Mouse (Mus musculus): Measurements from ENCODE around the gene Gm28042. TPM values are rescaled to one million over a fixed set of nuclear protein-coding genes. Genes with fewer than 3 reads are reported as not detected.

Gm28042 gene
- polyA plus RNA-seq, 1 experiment from 2014 or later, result 3.2 TPM

DNA sequence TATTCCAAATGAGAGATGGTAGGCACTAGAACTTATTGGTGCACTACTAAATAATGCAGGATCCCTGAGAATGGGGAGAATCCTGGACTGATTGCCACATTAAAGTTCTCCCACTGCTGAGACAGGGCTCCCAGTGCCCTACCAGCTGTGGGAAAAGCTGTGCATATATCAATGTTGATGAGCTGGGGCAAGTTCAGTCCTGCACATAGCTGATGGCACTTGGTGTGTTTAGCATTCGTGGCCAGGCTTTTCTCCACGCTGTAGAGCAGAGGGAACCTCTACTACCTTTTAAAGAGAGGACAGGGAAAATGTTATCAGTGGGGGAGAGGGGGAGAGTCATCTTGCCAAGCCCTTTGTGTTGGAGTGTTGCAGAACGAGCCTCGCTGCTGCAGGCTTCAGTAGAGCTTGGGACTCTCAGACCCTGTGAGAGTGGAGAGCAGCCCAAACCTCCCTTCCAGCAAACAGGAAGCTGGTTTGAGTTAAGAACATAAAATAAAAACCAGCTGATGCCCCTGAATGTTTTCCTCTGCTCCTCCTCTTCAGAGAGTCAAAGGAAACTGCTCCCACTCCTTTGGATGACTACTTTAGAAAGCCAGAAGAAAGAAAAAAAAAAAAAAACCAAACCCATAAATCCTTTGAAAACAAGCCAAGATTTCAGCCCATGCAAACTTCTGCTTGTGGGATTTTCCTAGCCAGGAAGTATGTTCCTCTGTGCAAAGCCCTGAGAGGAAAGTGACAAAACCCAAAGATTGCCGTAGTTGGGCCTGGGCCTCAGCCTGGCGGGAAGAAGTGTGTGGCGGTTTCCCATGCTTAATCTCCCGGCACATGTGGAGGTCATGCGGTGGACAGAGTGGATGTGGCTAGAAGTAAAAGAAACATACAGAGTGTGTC, 31.7 kb upstream of the Gm28042 start:
- peak; percentile 49 for ATAC-seq (ENCODE audit: insufficient number of reproducible peaks, low FRiP score)
- 0 out of 2 replicates have a peak, but pooled peaks cover 2% of the 10 kb centered on the region for H3K36me3 ChIP-seq
- WGBS, result 35% methylated on average over 9 of the region's 9 CpGs
- no peaks in the 10 kb centered on the region for H3K27me3 ChIP-seq (replicated peaks)
- no peak overlapping the region for H3K4me3 ChIP-seq
- H3K4me2 ChIP-seq, result no peak overlapping the region
- H3K4me1 ChIP-seq (replicated peaks), result peaks cover 26% of the 10 kb centered on the region
- H3K27ac ChIP-seq (ENCODE audit: poor library complexity, severe bottlenecking), result peak overlapping the region; percentile 72
- no peaks in the 10 kb centered on the region for H3K9me3 ChIP-seq (replicated peaks)
- no peak overlapping the region for H3K9ac ChIP-seq

GRCm38 (mm10) chr2:119997354-119997753, 29.9 kb upstream of the Gm28042 start:
- Histone ChIP-seq H3K9me3 (replicated peaks) (no peaks in the 10 kb centered on the region), H3K27me3 (replicated peaks) (no peaks in the 10 kb centered on the region), H3K27ac (ENCODE audit: poor library complexity, severe bottlenecking) (no peak overlapping the region), H3K36me3 (0 out of 2 replicates have a peak, but pooled peaks cover 2% of the 10 kb centered on the region), H3K4me3 (no peak overlapping the region), H3K9ac (no peak overlapping the region), H3K4me1 (replicated peaks) (peaks cover 37% of the 10 kb centered on the region), H3K4me2 (no peak overlapping the region)
- ATAC-seq (ENCODE audit: insufficient number of reproducible peaks, low FRiP score), result no peak
- WGBS, result 80% methylated on average over 4 of the region's 4 CpGs

DNA sequence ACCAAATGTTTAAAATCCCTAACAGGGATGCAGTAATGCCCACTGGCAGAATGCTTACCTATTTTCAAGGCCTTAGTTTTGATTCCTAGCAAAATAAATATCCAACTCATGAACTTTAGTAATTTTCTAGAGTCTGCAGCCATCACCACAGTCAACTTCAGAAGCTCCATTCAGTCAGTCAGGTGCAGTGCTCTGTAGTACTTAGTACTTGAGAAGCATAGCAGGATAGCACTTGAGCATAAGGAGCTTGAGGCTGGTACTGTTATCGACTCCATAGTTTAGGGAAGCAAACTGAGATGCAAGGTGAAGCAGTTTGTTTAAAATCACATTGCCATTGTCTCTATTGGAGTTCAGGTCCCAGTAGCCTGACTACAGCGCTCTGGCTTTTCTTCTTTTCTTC, 27.6 kb upstream of the Gm28042 start:
- 0 out of 2 replicates have a peak, but pooled peaks cover 2% of the 10 kb centered on the region for H3K36me3 ChIP-seq
- ATAC-seq (ENCODE audit: insufficient number of reproducible peaks, low FRiP score), result no peak
- H3K4me1 ChIP-seq (replicated peaks), result peaks cover 35% of the 10 kb centered on the region
- H3K9me3 ChIP-seq (replicated peaks), result no peaks in the 10 kb centered on the region
- H3K4me2 ChIP-seq, result no peak overlapping the region
- no peak overlapping the region for H3K4me3 ChIP-seq
- no peaks in the 10 kb centered on the region for H3K27me3 ChIP-seq (replicated peaks)
- 85% methylated on average over 2 of the region's 2 CpGs for WGBS
- no peak overlapping the region for H3K27ac ChIP-seq (ENCODE audit: poor library complexity, severe bottlenecking)
- H3K9ac ChIP-seq, result no peak overlapping the region

GRCm38 (mm10) chr2:120000882-120001584, 26.3 kb upstream of the Gm28042 start:
- peak; percentile 53; the same call in 1 of the 2 replicates for ATAC-seq (ENCODE audit: insufficient number of reproducible peaks, low FRiP score)
- peak overlapping the region; percentile 42; the same call in 1 of the 2 replicates for H3K27ac ChIP-seq (ENCODE audit: poor library complexity, severe bottlenecking)
- H3K4me1 ChIP-seq (replicated peaks), result peaks cover 23% of the 10 kb centered on the region
- H3K27me3 ChIP-seq (replicated peaks), result no peaks in the 10 kb centered on the region
- H3K9ac ChIP-seq, result no peak overlapping the region; the same call in 1 of the 2 replicates
- H3K4me2 ChIP-seq, result no peak overlapping the region
- 0 out of 2 replicates have a peak, but pooled peaks cover 2% of the 10 kb centered on the region for H3K36me3 ChIP-seq
- no peak overlapping the region for H3K4me3 ChIP-seq
- 51% methylated on average over 3 of the region's 3 CpGs for WGBS
- H3K9me3 ChIP-seq (replicated peaks), result no peaks in the 10 kb centered on the region

- no peak overlapping the region for H3K4me3 ChIP-seq
- H3K9me3 ChIP-seq (replicated peaks), result no peaks in the 10 kb centered on the region
- no peaks in the 10 kb centered on the region for H3K27me3 ChIP-seq (replicated peaks)
- ATAC-seq (ENCODE audit: insufficient number of reproducible peaks, low FRiP score), result no peak
- 67% methylated on average over 4 of the region's 4 CpGs for WGBS
- 0 out of 2 replicates have a peak, but pooled peaks cover 2% of the 10 kb centered on the region for H3K36me3 ChIP-seq
- no peak overlapping the region for H3K9ac ChIP-seq
- no peak overlapping the region for H3K4me2 ChIP-seq
- peaks cover 19% of the 10 kb centered on the region for H3K4me1 ChIP-seq (replicated peaks)
- H3K27ac ChIP-seq (ENCODE audit: poor library complexity, severe bottlenecking), result no peak overlapping the region
Measured at GRCm38 (mm10) chr2:120001956-120002355, 25.3 kb upstream of the Gm28042 start.

DNA sequence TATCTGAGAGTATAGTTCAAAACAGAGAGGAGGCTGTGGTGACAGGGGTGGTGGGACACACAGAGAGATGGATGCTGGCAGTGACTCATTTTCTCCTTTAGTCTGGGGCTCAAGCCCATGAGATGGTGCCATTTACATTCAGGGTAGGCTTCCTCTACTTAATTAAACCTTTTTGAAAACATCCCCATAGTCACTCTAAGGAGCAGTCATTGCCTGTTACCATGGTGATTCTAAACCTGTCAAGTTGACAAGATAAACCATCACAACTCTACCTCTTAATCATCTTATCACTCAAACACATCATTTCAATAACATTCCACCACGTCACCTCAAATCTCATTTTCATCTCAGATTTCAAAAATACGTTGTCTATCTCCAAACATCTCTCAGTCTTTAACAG, 23.3 kb upstream of the Gm28042 start:
- H3K9ac ChIP-seq, result no peak overlapping the region
- no peak for ATAC-seq (ENCODE audit: insufficient number of reproducible peaks, low FRiP score)

DNA sequence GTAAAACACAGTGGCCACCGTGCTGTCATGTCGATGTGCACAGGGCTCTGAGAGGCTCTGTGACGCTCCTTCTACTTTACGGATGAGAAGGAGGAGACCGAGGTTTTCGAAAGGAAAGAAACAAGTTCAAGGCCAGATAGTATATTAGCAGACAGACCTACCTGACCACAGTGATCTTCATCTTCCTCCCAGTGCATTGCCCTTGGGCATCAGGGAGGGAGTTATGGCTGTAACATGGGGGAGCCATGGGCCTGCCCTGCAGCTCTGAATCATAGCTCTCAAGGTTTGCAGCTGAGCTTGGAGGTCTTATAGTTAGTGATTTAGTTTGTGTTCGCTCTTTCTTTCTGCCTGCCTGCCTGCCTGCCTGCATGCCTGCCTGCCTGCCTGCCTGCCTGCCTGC, 20.6 kb upstream of the Gm28042 start:
- 91% methylated on average over 7 of the region's 7 CpGs for WGBS
- Histone ChIP-seq H3K4me3 (no peak overlapping the region), H3K4me1 (replicated peaks) (peaks cover 5% of the 10 kb centered on the region; the same call in 1 of the 2 replicates), H3K27me3 (replicated peaks) (no peaks in the 10 kb centered on the region), H3K9me3 (replicated peaks) (no peaks in the 10 kb centered on the region), H3K4me2 (no peak overlapping the region), H3K9ac (no peak overlapping the region), H3K27ac (ENCODE audit: poor library complexity, severe bottlenecking) (no peak overlapping the region), H3K36me3 (no peaks in the 10 kb centered on the region)
- ATAC-seq (ENCODE audit: insufficient number of reproducible peaks, low FRiP score), result no peak

More for the DNA sequence above, 23.3 kb upstream of the Gm28042 start:
- H3K4me2 ChIP-seq, result no peak overlapping the region
- H3K4me1 ChIP-seq (replicated peaks), result peaks cover 18% of the 10 kb centered on the region
- H3K4me3 ChIP-seq, result no peak overlapping the region
- no peak overlapping the region for H3K27ac ChIP-seq (ENCODE audit: poor library complexity, severe bottlenecking)
- no peaks in the 10 kb centered on the region for H3K36me3 ChIP-seq
- WGBS, result 75% methylated on average over 2 of the region's 2 CpGs
- H3K9me3 ChIP-seq (replicated peaks), result no peaks in the 10 kb centered on the region
- H3K27me3 ChIP-seq (replicated peaks), result no peaks in the 10 kb centered on the region

- ATAC-seq (ENCODE audit: insufficient number of reproducible peaks, low FRiP score), result no peak
- WGBS, result 82% methylated on average over 4 of the region's 4 CpGs
Measured at GRCm38 (mm10) chr2:120007680-120008210, 19.5 kb upstream of the Gm28042 start.

DNA sequence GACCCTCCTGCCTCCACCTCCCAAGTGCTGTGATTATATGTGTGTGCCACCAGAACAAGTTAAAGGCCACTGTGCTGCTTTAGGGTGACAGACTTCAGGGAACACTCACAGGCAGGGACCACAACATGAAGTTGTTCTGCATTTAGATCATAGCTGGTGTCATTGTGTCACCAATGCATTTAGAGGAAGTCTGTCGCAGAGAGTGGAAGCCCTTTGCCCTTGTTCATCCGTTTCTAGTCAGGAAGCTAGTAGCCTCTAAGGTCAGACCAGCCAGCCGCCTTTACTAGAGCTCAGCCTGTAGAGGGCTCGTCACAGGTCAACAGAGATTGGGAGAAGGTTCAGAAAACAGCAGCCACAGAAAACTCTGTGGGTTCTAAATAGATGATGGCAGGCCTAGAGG, 18.6 kb upstream of the Gm28042 start:
- Histone ChIP-seq H3K4me3 (no peak overlapping the region), H3K9me3 (replicated peaks) (no peaks in the 10 kb centered on the region), H3K4me1 (replicated peaks) (peaks cover 12% of the 10 kb centered on the region), H3K4me2 (no peak overlapping the region), H3K27ac (ENCODE audit: poor library complexity, severe bottlenecking) (peak overlapping the region; percentile 19; the same call in 1 of the 2 replicates), H3K9ac (no peak overlapping the region), H3K36me3 (no peaks in the 10 kb centered on the region), H3K27me3 (replicated peaks) (no peaks in the 10 kb centered on the region)
- WGBS, result 48% methylated on average over 4 of the region's 4 CpGs
- no peak for ATAC-seq (ENCODE audit: insufficient number of reproducible peaks, low FRiP score)

More at GRCm38 (mm10) chr2:120007680-120008210, 19.5 kb upstream of the Gm28042 start:
- peaks cover 7% of the 10 kb centered on the region for H3K4me1 ChIP-seq (replicated peaks)
- H3K27me3 ChIP-seq (replicated peaks), result no peaks in the 10 kb centered on the region
- H3K36me3 ChIP-seq, result no peaks in the 10 kb centered on the region
- H3K4me3 ChIP-seq, result no peak overlapping the region
- H3K9ac ChIP-seq, result no peak overlapping the region
- H3K27ac ChIP-seq (ENCODE audit: poor library complexity, severe bottlenecking), result no peak overlapping the region
- no peak overlapping the region for H3K4me2 ChIP-seq
- H3K9me3 ChIP-seq (replicated peaks), result no peaks in the 10 kb centered on the region

GRCm38 (mm10) chr2:120011462-120012200, 15.7 kb upstream of the Gm28042 start:
- 68% methylated on average over 8 of the region's 8 CpGs for WGBS
- Histone ChIP-seq H3K4me2 (no peak overlapping the region), H3K27ac (ENCODE audit: poor library complexity, severe bottlenecking) (no peak overlapping the region), H3K9ac (no peak overlapping the region), H3K4me1 (replicated peaks) (peaks cover 12% of the 10 kb centered on the region), H3K27me3 (replicated peaks) (no peaks in the 10 kb centered on the region), H3K9me3 (replicated peaks) (no peaks in the 10 kb centered on the region), H3K4me3 (no peak overlapping the region), H3K36me3 (peaks cover 6% of the 10 kb centered on the region)
- ATAC-seq (ENCODE audit: insufficient number of reproducible peaks, low FRiP score), result 0 out of 2 replicates have a peak, but pooled peaks have one; percentile 36

Data from heart, embryonic 12.5 days (tissue).